Mouse (Mus musculus): ENCODE data around the gene Hsf3.
"Not testable (repeated sequence)": the region's sequence is repeated elsewhere in the genome, so short reads cannot be mapped to it uniquely, and the experiment has no call there.

Gene Hsf3

DNA sequence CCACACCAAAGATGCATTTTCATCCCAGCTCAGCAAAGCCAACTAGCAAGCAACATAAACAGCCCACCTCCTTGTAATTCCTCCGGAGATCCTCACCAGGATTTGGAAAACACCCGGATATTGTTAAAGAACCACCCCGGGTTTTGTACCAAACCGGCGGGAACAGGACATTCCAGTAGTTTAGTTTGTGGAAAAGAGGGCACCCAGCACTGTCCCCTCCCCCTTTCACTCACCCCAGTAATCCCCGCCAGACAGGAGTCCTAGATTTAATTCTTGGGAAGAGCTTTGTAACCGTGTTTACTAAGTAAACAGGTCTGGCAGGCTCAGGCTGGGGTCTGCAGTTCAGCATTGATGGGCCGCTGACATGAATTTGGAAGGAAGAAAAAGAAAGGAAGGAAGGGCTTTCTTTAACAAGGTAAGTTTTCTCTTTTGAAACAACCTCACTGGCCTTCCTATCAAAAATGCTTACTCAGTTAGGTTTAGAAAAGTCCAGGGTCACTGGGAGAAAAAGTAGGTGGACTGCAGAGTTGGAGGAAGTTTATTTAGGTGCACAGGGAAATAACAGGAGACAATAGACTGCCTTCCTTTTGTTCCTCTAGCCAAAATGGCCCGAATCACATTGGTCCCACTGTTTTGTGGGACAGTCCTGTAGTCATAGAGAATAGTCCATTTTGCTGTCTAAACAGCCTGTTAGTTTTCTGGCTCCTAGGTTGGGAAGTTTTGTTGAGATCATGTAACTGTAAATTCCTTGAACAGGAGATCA, at the start of gene Hsf3:
Hsf3 (minus strand) TSS at position 94 of the 763 bp plus-strand sequence.
- DNase-seq: no peak

DNA sequence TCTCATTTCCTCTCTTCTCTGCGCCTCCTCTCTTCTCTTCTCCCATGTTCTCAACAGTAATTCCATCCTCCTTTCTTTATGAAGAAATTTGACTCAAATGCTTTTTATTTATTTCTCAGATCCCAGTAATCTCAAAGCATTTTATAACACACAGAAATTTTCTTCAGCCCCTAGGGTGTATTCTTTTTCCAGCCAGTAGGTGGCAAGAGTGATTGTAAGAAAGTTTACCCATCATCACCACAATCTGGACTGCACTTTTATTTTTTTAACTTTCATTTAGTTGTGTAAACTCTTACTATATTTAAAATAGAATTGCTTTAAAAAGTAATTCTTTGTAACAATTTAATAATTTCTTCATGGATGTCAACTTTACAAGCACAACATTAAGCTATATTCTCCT, 45.5 kb upstream of the Hsf3 start:
- no peak for DNase-seq

DNA sequence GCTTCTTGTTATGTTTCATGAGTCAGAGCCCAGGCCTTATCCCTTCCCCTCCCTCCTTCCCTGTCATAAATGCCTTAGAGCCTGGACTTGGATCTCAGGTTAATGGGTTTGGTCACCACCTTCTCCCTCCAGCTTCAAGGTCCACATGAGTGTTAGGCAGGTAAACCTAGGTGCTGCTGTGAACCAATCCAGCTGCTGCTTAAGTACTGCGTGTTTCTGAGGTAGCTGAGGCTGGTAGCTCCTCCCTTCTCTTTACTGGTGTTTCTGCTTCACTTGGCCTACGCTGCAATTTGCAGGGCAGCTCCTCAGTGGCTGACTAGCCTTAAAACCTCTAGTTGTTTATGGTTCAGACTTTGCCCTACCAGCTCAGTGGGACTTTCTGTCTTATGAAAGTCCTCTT, 945 bp downstream of the Hsf3 start, which contains the start of gene Heph:
Heph (plus strand) TSS at position 211 of the 400 bp plus-strand sequence.
- no peak for DNase-seq

DNA sequence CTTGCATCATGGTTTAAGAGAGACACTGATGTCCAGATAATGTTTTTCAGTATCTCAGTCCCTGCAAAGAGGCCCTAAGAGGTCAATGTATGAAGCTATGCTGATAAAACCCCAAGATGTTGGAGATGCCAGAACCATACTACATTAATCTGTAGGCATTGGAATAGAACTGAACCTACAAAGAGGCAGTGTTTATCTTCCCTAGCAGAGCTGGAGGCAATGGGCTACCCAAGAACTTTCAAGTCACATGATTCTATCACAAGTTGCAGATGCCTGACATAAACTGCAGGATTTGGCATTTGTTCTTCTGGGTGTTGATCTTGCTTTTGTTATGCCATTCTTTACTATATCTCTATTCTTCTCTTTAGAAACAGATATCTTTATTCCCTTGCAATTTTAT, 36.7 kb downstream of the Hsf3 start:
- DNase-seq: no peak

DNA sequence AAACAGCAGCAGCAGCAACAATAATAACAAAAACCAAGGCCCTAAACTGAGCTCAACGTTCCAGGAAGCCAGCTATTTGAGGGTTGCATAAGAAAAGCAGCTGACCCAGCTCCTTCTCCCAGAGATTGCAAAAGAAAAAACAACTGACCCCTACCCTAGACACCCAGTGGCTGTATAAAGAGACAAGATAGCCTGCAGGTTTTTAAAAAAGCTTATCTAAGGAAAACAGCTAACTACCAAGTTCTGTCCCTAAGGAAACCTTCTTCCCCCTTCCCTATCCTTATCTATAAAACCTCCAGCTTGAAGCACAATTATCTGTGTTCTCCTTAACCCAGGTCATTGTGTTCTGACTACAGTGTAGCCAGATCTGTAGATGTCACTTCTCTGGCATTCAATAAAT, 38.4 kb downstream of the Hsf3 start:
- DNase-seq: no peak

DNA sequence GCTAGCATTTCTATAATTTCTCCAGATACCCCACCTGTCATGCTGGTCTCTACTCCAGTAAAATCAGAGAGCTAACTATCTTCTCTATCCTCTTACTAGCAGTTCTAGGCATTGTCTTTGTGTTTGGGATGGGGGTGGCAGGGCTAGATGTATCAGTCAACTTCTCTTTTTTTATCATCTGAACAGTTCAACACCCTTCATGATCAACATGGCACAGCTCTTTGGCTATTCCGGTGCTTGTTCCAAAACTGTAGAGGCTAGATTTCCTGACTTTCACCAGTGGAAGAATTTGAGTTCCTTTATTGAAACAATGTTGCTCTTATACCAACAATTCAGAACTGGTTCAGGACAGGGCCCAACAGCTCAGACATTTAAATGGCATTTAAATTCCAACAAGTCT, 39.1 kb downstream of the Hsf3 start:
- no peak for DNase-seq

DNA sequence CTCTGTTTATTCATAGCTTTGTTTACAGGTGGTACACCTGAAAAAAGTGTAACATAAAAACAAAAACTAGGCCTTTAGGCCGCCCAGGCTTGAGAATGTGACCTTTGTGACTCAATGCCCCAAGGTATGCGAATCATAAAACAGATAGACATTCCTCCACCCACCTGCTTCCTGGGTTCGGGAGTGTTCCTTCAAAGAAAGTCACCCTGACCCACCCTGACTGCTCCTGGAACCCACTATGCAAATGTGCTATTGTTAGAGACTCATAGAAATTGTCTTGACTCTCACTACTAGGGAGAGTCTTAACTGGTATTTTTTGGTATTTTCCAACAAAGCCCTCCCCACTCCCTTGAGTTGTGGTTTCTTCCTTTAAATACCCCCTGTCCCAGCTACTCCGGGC, 40.7 kb downstream of the Hsf3 start:
- not testable (repeated sequence) for DNase-seq

DNA sequence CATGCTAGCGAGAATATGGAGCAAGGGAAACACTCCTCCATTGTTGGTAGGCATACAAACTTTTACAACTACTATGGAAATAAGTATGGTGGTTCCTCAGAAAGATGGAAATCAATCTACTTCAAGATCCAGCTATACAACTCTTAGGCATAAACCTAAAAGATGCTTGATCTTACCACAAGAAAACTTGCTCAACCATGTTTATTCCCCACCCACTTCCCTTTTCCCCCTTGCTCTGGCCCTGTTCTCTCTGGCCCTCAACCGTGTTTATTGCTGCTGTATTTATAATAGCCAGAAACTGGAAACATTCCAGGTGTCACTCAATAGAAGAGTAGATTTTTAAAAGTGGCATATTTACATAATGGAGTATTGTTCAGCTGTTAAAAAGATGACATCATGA, 117.0 kb downstream of the Hsf3 start:
- no peak for DNase-seq

DNA sequence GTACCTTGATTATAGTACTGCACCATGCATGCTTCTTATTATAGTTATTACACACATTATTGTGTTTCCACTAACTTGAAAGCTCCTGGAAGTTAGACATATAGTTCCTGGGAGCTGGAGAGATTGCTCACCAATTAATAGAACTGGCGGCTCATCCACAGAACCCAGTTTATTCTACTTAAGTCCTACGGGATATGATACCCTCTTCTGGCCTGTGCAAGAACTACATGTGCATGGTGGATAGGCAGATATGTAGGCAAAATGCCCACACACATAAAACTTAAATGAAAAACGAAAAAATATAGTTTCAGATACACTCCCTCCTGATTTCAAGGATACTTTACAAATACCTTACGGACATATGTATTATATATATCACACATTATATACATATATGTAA, 126.3 kb downstream of the Hsf3 start:
- no peak for DNase-seq

DNA sequence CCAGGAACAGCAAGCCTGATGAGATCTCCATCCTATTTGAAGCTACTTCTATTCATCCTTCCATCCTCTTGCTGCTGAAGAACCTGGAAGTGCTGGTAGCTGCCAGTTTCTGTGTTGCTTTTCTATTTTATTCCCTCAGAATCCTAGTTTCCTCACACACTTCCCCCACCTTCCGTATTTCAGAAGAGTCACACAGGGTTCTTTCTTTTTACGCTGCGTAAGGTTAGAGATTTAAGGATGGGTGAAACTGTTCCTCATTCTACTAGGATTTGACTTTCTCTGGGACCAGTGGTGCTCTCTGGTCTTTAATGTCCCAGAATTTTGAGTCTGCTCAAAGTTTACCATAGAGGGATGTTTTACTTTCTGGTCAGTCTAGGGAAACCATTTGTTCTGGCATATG, 162.8 kb downstream of the Hsf3 start, which contains the start of gene Vsig4:
Vsig4 (minus strand) TSS at position 101 of the 400 bp plus-strand sequence.
- no peak for DNase-seq

DNA sequence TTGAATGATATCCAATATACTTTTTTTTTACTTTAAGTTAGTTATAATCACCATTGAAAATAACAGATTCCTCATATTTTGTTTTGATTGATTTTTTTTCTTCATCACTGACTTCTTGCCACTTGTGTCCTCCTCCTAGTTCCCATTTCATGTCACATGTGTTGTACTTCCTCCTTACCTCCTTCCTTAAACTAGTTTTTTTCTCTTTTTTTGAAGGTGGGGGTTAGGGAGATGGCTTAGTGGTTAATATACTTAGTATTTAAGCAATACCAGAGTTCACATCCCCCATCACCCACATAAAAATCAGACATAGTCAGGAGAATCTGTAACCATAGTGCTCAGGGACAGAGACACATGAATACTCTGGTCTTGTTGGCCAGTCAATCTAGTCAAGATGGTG, 199.6 kb downstream of the Hsf3 start:
- DNase-seq: no peak

All from cerebellum, adult 8-10 months (tissue).